Mouse (Mus musculus): Measurements from ENCODE around the gene Gatad2a.
"Not testable (repeated sequence)": the region's sequence is repeated elsewhere in the genome, so short reads cannot be mapped to it uniquely, and the experiment has no call there.

DNA sequence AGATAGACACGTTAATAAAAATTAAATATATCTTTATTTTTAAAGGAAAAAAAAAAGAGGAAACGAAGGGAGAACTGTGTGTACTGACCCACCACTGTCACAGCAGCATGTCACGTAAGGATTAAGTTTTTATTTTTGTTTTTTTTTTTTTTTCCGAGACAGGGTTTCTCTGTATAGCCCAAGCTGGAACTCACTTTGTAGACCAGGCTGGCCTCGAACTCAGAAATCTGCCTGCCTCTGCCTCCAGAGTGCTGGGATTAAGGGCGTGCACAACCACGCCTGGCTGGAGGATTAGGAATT, 5.7 kb upstream of the Gatad2a start:
- TF ChIP-seq CTCF (IDR thresholded peaks at IDR 0.05; ENCODE audit: control insufficient read depth, insufficient read depth, low read length); POLR2A (IDR thresholded peaks at IDR 0.05; ENCODE audit: borderline replicate concordance, control insufficient read depth, low read depth, low read length): not testable (repeated sequence)
